Mouse (Mus musculus) cerebellum, postnatal 25 days (tissue): ENCODE results near the gene Shank2.

Experiments
- DNase-seq, 2 experiments: peaks; one replicate each; pipeline ENCODE4 v3.0.0; 2021; ENCODE audit warnings: mixed read lengths in 2 of 2

Shank2 gene

DNA sequence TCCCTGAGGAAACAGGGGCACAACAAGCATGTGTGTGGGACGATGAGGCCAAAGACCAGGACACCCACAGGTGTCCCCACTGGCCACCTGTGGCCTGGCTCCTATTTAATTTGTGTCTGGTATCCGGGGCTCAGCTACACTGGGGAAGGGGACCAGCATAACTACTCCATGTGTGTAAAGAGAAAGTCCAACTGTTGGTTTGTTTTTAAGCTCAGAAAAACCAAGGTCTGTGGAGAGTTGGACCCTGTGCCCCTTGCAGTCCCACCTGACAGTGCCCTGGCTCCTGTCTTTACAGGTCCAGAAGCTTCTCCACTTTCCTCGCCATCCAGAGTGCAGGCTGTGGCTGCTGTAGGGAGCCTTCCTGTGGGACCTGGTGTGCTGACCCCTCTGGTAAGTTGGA is at the start of gene Shank2:
TSS of gene Shank2 (plus strand) at position 301 of the 400 bp plus-strand sequence.
- no peak for DNase-seq

DNA sequence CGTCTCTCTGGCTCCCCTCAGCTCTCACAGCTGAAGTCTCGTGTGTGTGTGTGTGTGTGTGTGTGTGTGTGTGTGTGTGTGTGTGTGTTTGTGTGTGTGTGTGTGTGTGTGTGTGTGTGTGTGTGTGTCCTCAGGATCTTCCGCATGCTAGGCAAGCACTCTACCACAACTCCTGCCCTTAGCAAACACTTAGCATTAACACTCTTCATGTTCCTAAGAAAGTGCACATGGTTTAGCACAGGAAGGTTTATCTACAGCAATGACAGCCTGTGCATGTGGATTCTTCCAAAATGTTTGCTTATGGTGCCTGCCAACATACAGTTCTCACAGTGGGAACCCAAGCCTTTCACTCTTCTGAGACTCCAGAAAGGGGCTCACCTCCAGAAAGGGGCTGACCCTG is 49.6 kb upstream of the Shank2 start:
- DNase-seq, result no peak

GRCm38 (mm10) chr7:143956575-143957295 is 45.0 kb upstream of the Shank2 start:
- DNase-seq, result no peak

- no peak for DNase-seq
These were observed 43.6 kb upstream of the Shank2 start for GRCm38 (mm10) chr7:143958030-143958565.

GRCm38 (mm10) chr7:143963813-143964212 is 37.9 kb upstream of the Shank2 start:
- no peak for DNase-seq

- DNase-seq, result no peak
These were observed 35.1 kb upstream of the Shank2 start for GRCm38 (mm10) chr7:143966621-143967020.

DNA sequence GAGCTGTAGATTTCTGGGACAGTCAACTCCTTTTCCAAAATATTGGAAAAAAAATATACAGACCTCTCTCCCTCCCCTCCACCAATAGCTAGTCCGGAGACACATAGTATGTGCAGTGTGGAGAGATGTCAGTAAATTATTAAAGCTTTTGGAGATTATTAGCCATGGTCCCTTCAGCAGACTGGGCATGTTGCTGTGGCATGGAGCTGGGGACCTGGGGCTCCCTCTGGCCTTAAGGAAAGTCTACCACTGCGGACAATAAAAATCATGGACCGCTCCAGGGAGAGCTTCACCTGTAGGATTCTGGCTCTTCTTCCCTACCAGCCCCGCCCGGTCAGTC is 24.3 kb upstream of the Shank2 start:
- DNase-seq, result no peak

- peak; percentile 11 to 22 for DNase-seq
These were observed 23.7 kb upstream of the Shank2 start for GRCm38 (mm10) chr7:143977831-143978682.

GRCm38 (mm10) chr7:143978741-143979371 is 22.9 kb upstream of the Shank2 start:
- DNase-seq, result peak; percentile 41 to 70

DNA sequence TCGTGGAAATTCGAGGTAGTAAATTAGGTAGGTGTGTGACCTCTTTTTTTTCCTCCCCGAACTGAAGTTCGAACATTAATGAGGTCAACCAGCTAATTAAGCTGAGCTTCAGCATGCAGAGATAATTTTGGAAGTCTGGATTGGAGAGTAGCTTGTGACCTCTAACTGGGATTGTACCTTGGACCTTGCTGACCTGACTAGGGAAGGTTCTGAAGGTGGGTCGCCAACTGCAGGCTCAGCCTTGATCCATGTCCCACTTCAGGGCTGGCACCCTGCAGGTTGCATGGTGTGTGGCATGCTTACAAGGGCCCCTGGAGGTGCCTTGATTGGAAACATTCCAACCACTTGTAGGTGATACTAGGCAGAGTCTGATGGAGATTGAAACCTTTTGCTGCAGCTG is 21.7 kb upstream of the Shank2 start:
- DNase-seq, result no peak

GRCm38 (mm10) chr7:143986281-143986680 is 15.4 kb upstream of the Shank2 start:
- no peak for DNase-seq

DNA sequence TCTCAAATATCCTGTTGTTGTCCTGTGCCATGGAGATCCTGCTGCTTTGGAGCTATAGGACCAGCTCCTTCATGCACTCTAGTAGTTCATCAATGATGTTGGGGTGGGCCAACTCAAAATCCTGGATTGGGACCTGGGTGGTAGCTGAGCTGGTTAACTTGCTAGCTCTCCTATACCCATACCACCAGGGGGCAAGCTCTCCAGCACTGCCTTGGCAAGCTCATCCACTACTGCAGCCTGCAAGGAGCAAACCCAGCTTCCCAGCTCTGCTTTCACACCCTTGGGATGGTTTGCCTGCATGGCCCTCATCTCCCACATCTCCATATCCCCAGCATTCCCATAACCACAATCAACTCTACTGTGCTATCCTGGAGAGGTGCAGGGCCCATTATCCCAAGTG is 10.6 kb upstream of the Shank2 start:
- DNase-seq, result no peak

- DNase-seq, result no peak
These were observed 2.7 kb upstream of the Shank2 start for GRCm38 (mm10) chr7:143999073-143999472.

GRCm38 (mm10) chr7:144003471-144003870 is 1.7 kb downstream of the Shank2 start:
- no peak for DNase-seq

DNA sequence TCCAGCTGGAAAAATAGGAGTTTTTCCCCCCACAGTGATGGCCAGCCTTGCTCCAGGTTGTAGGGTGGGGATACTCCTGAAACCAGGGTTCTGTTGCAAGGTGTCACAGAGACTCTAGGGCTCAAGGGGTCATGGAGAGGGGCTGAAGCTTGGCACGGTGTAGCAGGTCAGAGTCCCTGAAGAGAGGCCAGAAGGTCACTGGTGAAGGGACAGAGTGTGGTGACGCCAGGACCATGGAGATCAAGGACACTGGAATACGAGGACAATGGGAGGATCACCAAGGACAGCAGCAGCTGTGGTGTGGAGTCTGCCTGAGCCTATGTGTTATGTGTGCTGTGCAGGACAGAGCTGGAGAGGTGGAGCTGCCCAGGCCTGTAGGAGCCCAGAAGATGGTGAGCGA is 6.4 kb downstream of the Shank2 start:
- no peak for DNase-seq

DNA sequence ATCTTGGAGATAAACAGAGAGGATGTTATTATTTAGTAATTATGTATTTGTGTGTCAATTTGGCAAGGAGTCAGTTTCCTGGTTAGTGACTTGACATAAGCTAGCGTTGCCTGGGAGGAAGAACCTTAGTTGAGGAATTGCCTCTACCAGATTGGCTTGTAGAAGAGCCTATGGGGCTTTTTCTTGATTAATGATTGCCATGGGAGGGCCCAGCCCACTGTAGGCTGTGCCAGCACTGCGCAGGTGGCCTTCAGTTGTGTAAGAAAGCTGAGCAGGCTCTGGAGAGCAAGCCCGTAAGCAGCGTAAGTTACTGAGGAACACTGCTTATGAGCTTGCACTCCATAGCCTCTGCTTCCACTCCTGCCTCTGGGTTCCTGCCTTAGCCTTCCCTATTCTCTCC is 7.3 kb downstream of the Shank2 start:
- DNase-seq, result no peak

DNA sequence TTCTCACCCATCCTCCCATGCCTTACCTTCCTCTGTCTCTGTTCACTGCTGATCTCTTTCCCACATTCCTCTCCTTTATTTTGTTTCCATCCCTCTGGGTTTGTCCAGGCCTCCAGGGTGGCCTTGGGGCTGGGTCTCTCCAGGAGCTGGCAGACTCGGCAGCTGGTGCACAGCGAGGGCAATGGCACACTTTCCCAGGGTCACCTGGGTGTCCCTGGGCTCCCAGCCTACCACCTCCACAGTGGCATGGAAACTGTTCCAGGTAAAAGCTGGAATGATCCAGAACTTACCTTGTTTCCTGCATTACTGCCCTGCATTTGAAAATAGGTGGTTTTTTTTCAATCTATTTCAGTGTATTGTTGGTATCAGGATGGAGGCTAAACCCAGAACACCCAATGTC is 12.8 kb downstream of the Shank2 start:
- DNase-seq, result peak in 1 of 2 experiments; percentile 9

DNA sequence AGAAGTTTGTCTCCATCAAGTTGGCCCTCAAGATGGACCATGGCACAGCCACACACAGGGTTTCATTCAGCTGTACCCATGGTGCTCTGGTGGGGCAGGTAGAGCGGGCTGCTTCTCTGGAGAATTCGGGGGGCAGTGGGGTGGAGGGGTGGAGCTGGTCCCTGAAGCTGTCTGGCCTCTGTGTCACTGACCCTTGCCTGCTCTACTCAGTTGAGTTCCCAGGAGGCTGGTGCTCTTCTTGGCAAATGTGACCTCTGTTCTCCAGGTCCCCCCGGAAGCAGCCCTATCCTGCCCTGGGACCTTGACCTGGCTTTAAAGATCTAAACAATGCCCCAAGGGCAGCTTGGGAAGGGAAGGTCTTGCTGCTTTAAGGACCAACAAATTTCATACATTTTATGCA is 20.1 kb downstream of the Shank2 start:
- DNase-seq, result no peak

- no peak for DNase-seq
These were observed 21.0 kb downstream of the Shank2 start for GRCm38 (mm10) chr7:144022682-144023081.

GRCm38 (mm10) chr7:144023561-144023960 is 21.8 kb downstream of the Shank2 start:
- DNase-seq, result no peak

DNA sequence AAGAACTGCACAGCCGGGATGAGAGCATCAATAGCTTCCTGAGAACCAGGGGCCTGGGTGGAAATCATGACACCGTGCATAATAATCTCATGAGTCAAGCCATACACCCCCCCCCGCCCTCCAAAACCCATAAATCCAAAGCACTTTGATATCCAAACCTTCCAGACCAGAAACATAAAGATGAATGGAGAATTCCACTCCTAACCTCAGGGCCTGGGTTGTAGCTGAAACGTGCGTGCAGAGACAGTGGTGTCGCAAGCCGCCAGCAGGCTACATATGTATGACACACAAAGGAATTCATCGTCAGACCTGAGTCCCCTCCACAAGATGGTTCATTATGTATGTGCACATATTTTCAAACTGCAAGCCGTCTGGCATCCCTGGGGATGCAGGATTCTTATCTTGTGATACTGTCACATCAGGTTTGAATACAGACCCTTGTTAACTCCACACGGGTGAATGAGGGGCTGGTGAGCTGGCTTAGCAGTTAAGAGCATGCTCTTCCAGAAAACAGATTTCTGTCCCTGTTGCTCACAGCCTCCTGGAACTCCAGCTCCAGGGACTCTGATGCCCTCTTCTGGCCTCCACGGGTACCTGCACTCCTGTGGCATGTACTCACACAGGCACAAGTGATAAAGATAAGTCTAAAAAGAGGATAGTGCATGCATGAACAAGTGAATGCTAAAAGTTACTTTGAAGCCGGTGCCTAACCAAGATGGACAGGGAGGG is 24.5 kb downstream of the Shank2 start:
- no peak for DNase-seq

DNA sequence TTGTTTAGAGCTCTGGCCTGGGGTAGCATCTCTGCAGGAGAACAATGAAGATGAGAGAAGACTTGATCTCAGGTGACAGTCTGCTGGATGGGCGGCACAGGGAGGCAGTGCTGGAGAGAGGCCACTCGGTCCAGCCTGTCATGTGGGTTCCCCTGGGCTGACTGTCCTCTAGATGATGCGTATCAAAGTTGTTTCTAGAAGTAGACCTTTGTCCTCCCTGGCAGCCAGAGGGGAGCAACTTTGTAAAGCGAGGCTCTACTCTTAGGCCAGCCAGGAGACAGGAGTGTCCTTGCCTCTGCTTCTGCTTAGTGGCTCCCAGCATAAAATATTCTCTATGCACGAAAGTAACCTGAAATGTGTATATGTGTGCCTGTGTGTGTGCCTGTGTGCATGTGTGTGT is 27.5 kb downstream of the Shank2 start:
- DNase-seq, result no peak

- DNase-seq, result no peak
These were observed 29.1 kb downstream of the Shank2 start for GRCm38 (mm10) chr7:144030796-144031195.
